Mouse (Mus musculus): ENCODE results near the gene Gm17018.

DNA sequence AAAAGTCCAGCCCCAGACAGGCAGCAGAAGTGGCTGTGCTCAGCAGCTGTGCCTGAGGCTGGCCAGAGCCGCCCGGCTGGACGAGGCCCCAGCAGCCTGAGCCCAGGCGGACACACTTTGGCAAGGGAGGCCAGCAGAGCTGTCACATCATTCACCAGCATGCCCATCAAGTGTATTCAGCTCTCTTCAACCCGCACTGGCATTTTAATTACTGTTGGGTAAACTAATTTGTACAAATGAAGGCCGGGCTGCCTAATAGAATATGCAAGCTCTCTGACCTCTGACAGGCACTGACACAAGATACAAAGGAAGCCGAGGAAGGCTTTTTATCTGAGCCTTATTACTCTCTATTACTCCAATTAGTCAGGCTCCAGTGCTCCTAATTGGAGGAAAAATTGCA, 35.6 kb downstream of the Gm17018 start:
- TF ChIP-seq MYOD1 (IDR thresholded peaks at IDR 0.05; ENCODE audit: control insufficient read depth, insufficient read length, low read depth): no peak
- TF ChIP-seq CTCF (IDR thresholded peaks at IDR 0.05; ENCODE audit: control insufficient read depth, insufficient read depth, insufficient read length): no peak
- TF ChIP-seq USF1 (IDR thresholded peaks at IDR 0.05; ENCODE audit: low read depth): no peak

Measured in C2C12 (cell line).